Mouse (Mus musculus) kidney, embryonic 16.5 days (tissue): Measurements from ENCODE around the gene Gtf2h4. TPM values are rescaled to one million over a fixed set of nuclear protein-coding genes. Genes with fewer than 3 reads are reported as not detected.

ENCODE experiments used
- ATAC-seq: fragments of 200-750 bp; cut with Nextera tagmentation; 2 replicates; pipeline ENCODE4 v1.8.0; 2017; ENCODE audit warnings: moderate TSS enrichment; ENCODE audit not compliant: low FRiP score, low TSS enrichment
- H3K27ac ChIP-seq: fragments of 300-500 bp; sonication (generic); 2 replicates; pipeline ENCODE4 v1.5.1; 2014; ENCODE audit warnings: low read length
- H3K27me3 ChIP-seq: fragments of 300-500 bp; sonication (generic); 2 replicates; pipeline ENCODE4 v1.6.1; 2014; ENCODE audit warnings: low read length, control low read depth, mixed read lengths; ENCODE audit not compliant: insufficient read depth
- H3K36me3 ChIP-seq: fragments of 300-500 bp; sonication (generic); 2 replicates; pipeline ENCODE4 v1.6.1; 2014; ENCODE audit warnings: low read length, control low read depth, mixed read lengths; ENCODE audit not compliant: insufficient read depth
- H3K4me1 ChIP-seq: fragments of 300-500 bp; sonication (generic); 2 replicates; pipeline ENCODE4 v1.6.1; 2014; ENCODE audit warnings: low read length, control low read depth, mixed read lengths; ENCODE audit not compliant: insufficient read depth
- H3K4me2 ChIP-seq: fragments of 300-500 bp; sonication (generic); replicated peaks from 2 replicates; pipeline ENCODE4 v1.6.1; 2014; ENCODE audit warnings: low read depth, low read length
- H3K4me3 ChIP-seq: fragments of 300-500 bp; sonication (generic); 2 replicates; pipeline ENCODE4 v1.5.1; 2014; ENCODE audit warnings: mild to moderate bottlenecking, low read length
- H3K9ac ChIP-seq: fragments of 300-500 bp; sonication (generic); replicated peaks from 2 replicates; pipeline ENCODE4 v1.6.1; 2014; ENCODE audit warnings: low read length
- H3K9me3 ChIP-seq: fragments of 300-500 bp; sonication (generic); 2 replicates; pipeline ENCODE4 v1.6.1; 2016; ENCODE audit warnings: low read length, control low read depth
- WGBS: fragments of 180-500 bp; shearing (Covaris S2); extraction: QIAGEN DNeasy Blood & Tissue Kit; methylation state at CpG from one replicate; pipeline ENCODE4 v1.1.7; 2014; 5-methylcytosine and 5-hydroxymethylcytosine counted together
- polyA plus RNA-seq: library from polyadenylated mRNA; unstranded; fragments of >200 nt; fragmentation: Nextera tagmentation; extraction: Ambion mirVana; gene quantifications from 2 replicates; pipeline ENCODE4 v1.2.1, GENCODE M21; 2015

Gtf2h4 gene
- polyA plus RNA-seq, 1 experiment from 2014 or later: 55.6 TPM

DNA sequence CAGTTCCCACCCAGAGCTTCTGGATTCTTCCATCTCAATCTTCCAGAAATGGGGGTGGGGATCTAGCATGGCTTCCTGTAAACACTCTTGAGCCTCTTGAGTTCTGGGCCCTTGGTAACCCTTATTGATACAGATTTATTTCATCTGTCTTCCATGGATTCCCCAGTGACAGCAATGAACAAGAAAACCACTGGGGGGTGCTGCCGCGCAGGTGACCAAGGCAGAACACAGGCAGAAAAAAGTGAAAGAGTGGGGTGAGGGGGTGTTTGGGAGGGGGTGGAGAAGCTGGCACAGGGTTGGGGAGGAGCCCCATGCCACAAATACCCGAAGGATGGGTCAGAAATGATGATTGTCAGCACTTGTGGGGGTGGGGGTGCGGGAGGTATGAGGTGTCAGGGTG lies 32.3 kb upstream of the Gtf2h4 start:
- Histone ChIP-seq H3K4me3 (no peak overlapping the region), H3K36me3 (no peaks in the 10 kb centered on the region), H3K9me3 (no peaks in the 10 kb centered on the region), H3K9ac (no peak overlapping the region), H3K27me3 (no peaks in the 10 kb centered on the region), H3K27ac (peak overlapping the region; percentile 99), H3K4me2 (no peak overlapping the region), H3K4me1 (peaks cover 50% of the 10 kb centered on the region)
- no peak for ATAC-seq
- WGBS: 38% methylated on average over 4 of the region's 4 CpGs

DNA sequence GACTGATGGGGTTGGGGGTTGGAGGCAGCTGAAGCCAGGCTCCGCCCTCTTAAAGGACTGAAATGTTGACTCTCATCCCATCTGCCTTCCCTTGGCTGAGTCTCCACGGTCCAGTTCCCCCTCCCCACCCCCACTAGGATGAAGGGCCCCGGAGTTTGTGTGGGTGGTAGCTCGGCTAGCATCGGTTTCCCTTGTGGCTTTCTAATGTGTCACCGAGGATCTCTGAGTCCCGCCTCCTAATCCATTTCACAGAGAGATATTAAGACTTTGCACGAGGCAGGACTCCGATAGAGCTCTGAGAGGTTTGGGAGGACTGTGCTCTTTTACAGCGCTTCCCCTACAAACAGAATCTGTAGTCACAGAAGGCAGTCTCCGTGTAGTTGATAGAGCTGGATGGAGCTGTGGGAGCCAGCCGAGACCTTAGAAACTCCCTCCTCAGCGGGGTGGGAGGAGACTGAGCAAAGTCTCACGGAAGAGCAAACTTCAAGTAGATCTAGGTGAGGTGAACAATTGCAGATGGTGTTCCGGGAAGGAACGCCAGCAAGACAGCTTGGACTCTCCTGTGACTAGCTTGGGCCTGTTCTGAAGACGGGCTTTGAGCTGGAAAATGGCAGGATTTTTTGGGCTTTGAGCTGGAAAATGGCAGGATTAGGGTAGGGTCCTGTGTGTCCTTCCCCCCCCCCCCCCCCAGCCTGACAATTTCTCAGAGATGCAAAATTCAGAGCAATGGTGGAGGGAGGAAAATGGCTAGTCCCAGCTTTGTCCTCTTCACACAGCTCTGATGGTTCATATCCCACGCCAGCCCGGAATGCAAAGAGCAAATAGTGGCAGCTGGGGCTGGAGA lies 31.3 kb upstream of the Gtf2h4 start, which contains the start of gene Ddr1:
Ddr1 (minus strand) TSS at position 1 of the 844 bp plus-strand sequence.
- Histone ChIP-seq H3K9me3 (no peaks in the 10 kb centered on the region), H3K4me1 (peaks cover 42% of the 10 kb centered on the region), H3K4me2 (peak within 1 kb of the TSS; percentile 68), H3K36me3 (no peaks in the 10 kb centered on the region), H3K27me3 (no peaks in the 10 kb centered on the region), H3K9ac (peak within 1 kb of the TSS; percentile 78), H3K4me3 (peak within 1 kb of the TSS; percentile 54), H3K27ac (peak within 1 kb of the TSS; percentile 99)
- ATAC-seq: peak; percentile 44
- 7% methylated on average over 19 of the region's 19 CpGs for WGBS

- Histone ChIP-seq H3K27me3 (no peaks in the 10 kb centered on the region), H3K9ac (peak overlapping the region; percentile 78), H3K4me2 (peak overlapping the region; percentile 68), H3K36me3 (peaks cover 4% of the 10 kb centered on the region; the same call in 1 of the 2 replicates), H3K4me3 (peak overlapping the region; percentile 54), H3K9me3 (no peaks in the 10 kb centered on the region), H3K27ac (peak overlapping the region; percentile 99), H3K4me1 (peaks cover 51% of the 10 kb centered on the region)
- WGBS: under 1% methylated on average over 14 of the region's 14 CpGs
- ATAC-seq: peak; percentile 36
Measured at GRCm38 (mm10) chr17:35703751-35704271, 30.3 kb upstream of the Gtf2h4 start.

DNA sequence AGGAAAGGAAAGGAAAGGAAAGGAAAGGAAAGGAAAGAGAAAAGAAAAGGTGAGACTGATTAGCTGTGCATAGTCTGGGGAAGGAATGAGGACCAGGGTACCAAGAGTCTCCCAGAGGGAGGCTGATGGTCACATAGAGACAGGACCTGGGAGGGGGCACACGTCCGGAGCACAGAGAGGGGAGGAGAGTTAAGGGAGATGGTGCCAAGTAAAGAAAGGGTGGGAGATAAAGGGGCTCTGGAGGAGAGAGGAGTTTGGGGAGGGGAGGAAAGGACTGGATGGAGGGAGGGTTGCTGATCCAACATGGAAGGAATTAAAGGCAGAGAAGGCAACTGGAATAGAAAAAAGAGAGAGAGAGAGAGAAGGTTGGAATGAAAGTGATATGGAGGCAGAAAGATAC lies 29.5 kb upstream of the Gtf2h4 start:
- ATAC-seq: no peak
- 23% methylated on average over 2 of the region's 2 CpGs for WGBS
- Histone ChIP-seq H3K9me3 (no peaks in the 10 kb centered on the region), H3K4me3 (peak overlapping the region; percentile 70), H3K9ac (peak overlapping the region; percentile 38; the same call in 1 of the 2 replicates), H3K4me1 (peaks cover 59% of the 10 kb centered on the region), H3K4me2 (peak overlapping the region; percentile 75), H3K36me3 (peaks cover 4% of the 10 kb centered on the region; the same call in 1 of the 2 replicates), H3K27me3 (no peaks in the 10 kb centered on the region), H3K27ac (peak overlapping the region; percentile 98)

DNA sequence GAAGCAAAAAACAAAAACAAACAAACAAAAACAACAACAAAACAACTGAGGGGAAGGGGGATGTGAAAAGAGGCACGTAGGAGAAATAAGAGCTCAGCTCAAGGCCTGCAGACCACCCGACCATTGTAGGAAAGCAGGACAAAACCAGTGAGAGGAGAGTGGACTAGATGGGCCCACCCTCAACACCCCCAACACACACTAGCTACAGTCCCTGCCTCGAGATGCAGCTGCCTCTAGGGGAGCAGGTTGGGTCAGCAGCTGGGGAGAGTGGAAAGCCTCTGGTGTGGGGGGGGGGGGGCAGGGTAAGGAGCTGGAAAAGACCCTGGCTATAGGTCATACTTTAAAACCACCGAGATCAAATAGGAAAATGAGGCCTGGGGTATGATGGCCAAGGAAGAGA lies 29.1 kb upstream of the Gtf2h4 start:
- Histone ChIP-seq H3K4me2 (peak overlapping the region; percentile 75), H3K4me3 (peak overlapping the region; percentile 70), H3K36me3 (peaks cover 4% of the 10 kb centered on the region; the same call in 1 of the 2 replicates), H3K9me3 (no peaks in the 10 kb centered on the region), H3K9ac (peak overlapping the region; percentile 83), H3K4me1 (peaks cover 63% of the 10 kb centered on the region), H3K27ac (peak overlapping the region; percentile 98), H3K27me3 (no peaks in the 10 kb centered on the region)
- WGBS: 11% methylated on average over 4 of the region's 4 CpGs
- ATAC-seq: no peak

DNA sequence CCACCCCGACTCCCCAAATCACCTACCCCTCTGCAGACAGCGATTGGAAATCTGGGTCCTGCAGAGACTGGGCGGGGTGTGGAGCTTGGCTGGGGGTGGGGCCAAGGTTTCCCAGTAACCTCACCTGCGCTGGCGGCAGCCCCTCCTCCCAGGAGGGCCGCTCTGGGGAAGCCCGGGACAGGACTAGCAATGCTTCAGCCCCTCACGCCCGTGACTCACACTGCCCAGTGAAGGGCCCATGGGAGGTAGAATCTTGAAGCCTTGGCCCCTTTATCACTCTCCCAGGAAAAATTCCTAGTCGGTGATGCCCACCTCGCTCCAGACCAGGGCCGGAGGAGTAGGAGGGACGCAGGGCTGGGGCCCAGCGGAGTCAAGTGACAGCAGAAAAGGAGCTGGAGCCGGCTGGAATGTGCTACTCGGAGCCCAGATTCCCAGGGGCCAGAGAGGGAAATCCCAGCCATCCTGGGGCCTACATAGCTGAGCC lies 28.5 kb upstream of the Gtf2h4 start:
- Histone ChIP-seq H3K27me3 (no peaks in the 10 kb centered on the region), H3K4me1 (peaks cover 69% of the 10 kb centered on the region), H3K36me3 (peaks cover 4% of the 10 kb centered on the region; the same call in 1 of the 2 replicates), H3K27ac (peak overlapping the region; percentile 98), H3K9ac (peak overlapping the region; percentile 83), H3K4me2 (peak overlapping the region; percentile 75), H3K9me3 (no peaks in the 10 kb centered on the region), H3K4me3 (peak overlapping the region; percentile 70)
- 2% methylated on average over 16 of the region's 16 CpGs for WGBS
- peak; percentile 40 for ATAC-seq

- WGBS: 1% methylated on average over 16 of the region's 16 CpGs
- Histone ChIP-seq H3K27me3 (no peaks in the 10 kb centered on the region), H3K9me3 (no peaks in the 10 kb centered on the region), H3K4me1 (peaks cover 74% of the 10 kb centered on the region), H3K27ac (peak overlapping the region; percentile 98), H3K9ac (peak overlapping the region; percentile 83), H3K36me3 (peaks cover 4% of the 10 kb centered on the region; the same call in 1 of the 2 replicates), H3K4me2 (peak overlapping the region; percentile 75), H3K4me3 (peak overlapping the region; percentile 70)
- ATAC-seq: no peak
Measured at GRCm38 (mm10) chr17:35701203-35701977, 27.9 kb upstream of the Gtf2h4 start.

GRCm38 (mm10) chr17:35700371-35700961 lies 26.9 kb upstream of the Gtf2h4 start:
- WGBS: under 1% methylated on average over 42 of the region's 66 CpGs
- peak overlapping the region; percentile 98 for H3K27ac ChIP-seq
- H3K9ac ChIP-seq: peak overlapping the region; percentile 83
- peak overlapping the region; percentile 75 for H3K4me2 ChIP-seq
- ATAC-seq: peak; percentile 60
- peaks cover 68% of the 10 kb centered on the region for H3K4me1 ChIP-seq
- peaks cover 7% of the 10 kb centered on the region for H3K36me3 ChIP-seq
- H3K4me3 ChIP-seq: peak overlapping the region; percentile 70
- peaks cover 1% of the 10 kb centered on the region for H3K9me3 ChIP-seq
- no peaks in the 10 kb centered on the region for H3K27me3 ChIP-seq

GRCm38 (mm10) chr17:35699919-35700318 lies 26.4 kb upstream of the Gtf2h4 start:
- Histone ChIP-seq H3K27me3 (no peaks in the 10 kb centered on the region), H3K4me3 (peak overlapping the region; percentile 70), H3K9ac (peak overlapping the region; percentile 83), H3K27ac (peak overlapping the region; percentile 98), H3K4me2 (peak overlapping the region; percentile 75), H3K4me1 (peaks cover 62% of the 10 kb centered on the region), H3K36me3 (peaks cover 12% of the 10 kb centered on the region), H3K9me3 (peaks cover 6% of the 10 kb centered on the region)
- WGBS: 2% methylated on average over 19 of the region's 19 CpGs
- peak; percentile 58 for ATAC-seq
